Mouse (Mus musculus): ENCODE data around the gene Tctn1.

Tctn1 gene

GRCm38 (mm10) chr5:122285029-122285766 lies 20.9 kb upstream of the Tctn1 start:
- peak; percentile 64 for DNase-seq

- peak; percentile 85 for DNase-seq
Observed at GRCm38 (mm10) chr5:122284183-122285028, 20.1 kb upstream of the Tctn1 start, which contains the start of gene Pptc7. TSS of gene Pptc7 (plus strand) at chr5:122284365.

DNA sequence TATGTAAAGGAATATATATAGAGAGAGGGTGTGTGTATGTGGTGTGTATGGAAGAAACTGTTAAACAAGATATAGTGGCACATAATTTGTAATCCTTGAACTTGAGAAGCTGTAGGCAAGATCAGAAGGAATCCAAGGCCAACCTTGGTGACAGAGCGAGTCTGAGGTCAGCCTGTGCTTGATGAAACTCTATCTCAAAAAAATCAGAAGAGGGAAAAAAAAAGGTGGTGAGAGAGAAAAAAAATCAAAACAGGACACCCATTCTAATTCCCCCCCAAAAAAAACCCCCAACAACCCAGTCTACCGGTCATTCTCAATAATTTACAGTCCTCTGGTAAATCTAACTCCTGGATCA lies 19.5 kb upstream of the Tctn1 start:
- no peak for DNase-seq

DNA sequence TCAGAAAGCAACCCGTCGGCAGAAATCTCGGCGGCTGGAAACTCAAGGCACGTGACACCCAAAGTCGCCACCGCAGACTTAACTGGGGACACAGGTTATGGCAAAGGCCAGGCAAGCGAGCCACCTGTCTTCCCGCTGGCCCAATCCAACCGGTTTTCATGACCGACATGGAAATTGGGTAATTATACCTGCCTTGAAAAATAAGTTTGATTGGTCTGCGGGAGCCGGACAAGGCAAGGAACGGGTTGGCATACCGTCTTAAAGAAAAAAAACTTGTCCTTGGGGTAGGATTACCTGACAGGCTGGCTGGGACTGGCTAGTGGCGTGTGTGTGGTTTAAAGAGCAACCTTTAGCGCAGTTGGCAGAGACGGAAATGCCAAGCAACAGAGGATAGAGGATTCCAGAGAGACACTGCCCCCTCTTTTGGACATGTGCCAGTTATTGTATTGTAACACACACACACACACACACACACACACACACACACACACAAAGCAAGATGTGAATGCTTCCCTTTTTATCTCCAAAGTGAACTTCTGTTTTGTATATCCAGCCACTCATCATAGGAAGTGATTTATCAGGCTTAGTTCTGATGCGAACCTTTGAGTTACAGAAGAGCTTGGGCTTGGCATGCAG lies 16.7 kb upstream of the Tctn1 start:
- DNase-seq: no peak

GRCm38 (mm10) chr5:122280422-122280826 lies 16.2 kb upstream of the Tctn1 start:
- no peak for DNase-seq

DNA sequence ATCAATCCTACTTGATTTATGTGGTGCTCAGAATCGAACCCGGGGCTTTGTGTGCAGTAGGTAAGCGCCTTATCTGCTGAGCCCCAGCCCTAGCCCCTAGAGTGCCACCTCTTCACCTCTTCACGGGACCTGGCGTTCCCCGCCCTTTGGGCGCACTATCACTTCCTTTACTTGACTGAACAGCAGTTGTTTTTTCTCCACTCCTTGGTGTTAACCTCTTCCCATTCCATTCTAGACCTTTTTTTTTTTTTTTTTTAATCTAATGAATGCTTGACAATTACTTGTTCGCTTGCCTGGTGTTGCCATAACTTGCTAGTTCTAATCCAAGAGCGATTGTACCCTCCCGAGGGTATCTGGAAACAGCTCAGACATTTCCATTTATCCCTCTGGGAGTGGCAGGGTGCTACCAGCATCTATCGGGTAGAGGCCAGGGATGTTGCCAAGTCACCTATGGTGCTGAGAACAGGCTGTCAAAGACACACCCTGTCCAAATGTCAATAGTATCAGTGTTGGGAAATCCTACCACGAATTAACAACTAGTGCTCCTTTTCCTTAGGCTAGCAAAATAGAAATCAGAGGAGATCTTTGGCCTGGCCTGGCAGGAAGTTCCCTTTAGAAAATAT lies 15.7 kb upstream of the Tctn1 start:
- DNase-seq: no peak

GRCm38 (mm10) chr5:122278946-122279345 lies 14.7 kb upstream of the Tctn1 start:
- DNase-seq: peak; percentile 58

- no peak for DNase-seq
Observed at GRCm38 (mm10) chr5:122274785-122275184, 10.5 kb upstream of the Tctn1 start.

- DNase-seq: no peak
Observed at GRCm38 (mm10) chr5:122272821-122273220, 8.6 kb upstream of the Tctn1 start.

DNA sequence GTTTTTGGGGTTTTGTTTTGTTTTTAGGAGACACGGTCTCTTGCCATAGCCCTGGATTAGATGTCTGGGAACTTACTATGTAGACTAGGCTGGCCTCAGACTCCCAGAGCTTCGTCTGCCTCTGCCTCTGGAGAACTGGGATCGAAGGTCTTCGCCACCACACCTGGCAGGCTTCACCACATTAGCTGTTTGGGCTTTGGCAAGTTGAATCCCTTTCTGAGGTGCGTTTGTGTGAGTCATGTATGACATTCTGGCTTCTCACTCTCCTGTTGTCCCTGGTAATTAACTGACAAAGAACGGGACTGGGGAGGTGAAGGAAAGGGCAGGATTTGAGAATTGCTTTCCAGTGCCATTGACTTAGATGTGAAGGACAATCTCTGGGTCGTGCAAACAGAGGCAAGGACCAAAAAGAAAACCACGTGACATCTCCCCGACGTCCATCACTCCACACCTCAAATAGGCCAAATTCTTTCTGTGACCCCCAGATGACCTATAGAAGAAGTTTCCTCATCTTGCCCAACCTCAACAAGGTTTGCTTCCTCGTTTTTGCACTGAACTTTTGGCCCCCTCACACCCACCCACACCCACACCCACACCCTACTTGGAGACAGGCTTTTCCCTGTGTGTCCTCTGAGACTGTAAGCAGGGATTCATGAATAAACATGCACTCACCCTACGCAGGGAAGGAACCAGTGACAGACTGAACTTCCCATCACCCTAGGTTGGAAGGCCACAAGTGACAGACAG lies 4.8 kb upstream of the Tctn1 start:
- no peak for DNase-seq

DNA sequence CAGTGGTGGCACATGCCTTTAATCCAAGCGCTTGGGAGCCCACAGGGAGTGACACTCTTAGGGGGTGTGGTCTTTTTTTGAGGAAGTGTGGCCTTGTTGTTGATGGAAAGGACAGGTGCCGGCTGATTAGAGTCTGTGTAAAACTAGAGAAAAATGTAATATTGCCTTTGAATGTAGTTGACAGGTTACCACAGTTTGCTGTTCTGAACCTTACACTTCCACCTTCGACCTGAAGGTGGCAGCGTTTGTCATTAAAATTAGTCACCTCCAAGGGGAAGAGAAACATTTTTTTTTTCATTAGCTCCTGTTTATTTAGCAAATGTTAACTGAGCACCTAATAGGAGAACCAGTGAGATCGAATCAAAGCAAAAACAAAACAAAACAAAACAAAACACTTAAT lies 3.6 kb upstream of the Tctn1 start:
- peak; percentile 81 for DNase-seq

DNA sequence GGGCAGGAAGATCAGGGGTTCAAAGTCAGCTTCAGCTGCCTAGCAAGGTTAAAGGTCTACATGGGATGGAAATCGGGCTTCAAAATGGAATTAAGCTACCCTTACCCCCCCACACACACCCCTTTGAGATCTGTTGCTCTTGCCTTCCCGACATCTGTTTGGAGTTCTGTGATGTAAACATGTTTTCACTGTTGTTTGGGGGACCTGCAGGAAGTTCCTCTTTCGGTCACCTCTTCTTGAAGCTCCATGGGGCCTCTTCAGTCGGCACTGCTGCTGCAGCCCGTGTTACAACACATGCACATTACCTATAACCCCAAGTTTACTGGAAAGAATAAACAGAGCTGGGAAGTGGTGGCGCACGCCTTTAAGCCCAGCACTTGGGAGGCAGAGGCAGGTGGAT lies 2.9 kb upstream of the Tctn1 start:
- DNase-seq: no peak

GRCm38 (mm10) chr5:122265942-122266341 lies 1.7 kb upstream of the Tctn1 start:
- no peak for DNase-seq

- no peak for DNase-seq
Observed at GRCm38 (mm10) chr5:122265187-122265586, 927 bp upstream of the Tctn1 start.

DNA sequence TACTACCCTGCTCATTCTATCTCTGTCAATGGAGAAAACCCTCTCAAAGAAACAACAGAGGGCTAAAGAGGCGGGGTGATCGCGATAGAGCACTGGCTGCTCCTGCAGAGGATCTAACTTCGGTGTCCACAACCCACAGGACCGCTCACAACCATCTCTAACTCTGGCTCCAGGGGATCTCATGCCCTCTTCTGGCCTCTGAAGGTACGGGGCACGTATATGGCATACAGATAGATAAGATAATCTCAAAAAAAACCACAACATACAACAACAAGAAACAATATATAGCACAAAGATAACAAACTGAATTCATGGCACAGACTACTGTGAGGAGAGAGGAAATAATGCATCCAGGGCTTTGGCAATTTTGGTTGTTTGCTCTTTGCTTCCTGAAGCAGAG lies 2.2 kb downstream of the Tctn1 start:
- DNase-seq: no peak

DNA sequence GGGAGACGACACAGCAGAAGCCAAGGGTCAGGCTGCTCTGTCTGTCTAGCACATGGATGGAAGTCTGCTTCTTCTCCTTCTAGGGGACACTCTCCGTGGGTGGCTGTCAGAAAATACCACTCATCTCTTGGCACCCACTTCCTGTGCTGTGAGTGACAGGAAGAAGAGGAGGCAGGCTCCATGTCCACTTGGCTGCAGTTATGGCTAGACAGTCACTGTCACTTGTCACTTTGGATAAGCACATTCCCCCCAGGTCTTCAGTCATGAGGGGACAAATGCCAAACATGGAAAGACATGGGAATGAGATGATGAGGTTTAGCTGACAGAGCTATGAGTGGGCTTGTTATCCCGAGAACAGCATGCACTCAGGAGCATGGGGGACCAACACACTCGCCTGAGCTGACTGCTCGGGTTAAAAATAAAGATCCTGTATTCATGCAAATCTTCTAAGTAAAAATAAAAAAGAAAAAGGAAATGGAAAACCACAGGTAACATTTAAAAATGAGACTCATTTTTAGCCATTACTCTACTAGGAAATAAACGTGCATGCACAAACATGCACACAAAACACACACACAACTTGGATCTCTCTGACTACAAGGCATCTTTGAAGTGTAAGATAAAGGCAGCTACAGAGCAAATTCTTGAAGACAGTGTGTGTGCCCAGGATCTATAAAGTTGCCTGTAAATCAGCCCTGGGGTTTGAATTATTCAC lies 6.1 kb downstream of the Tctn1 start:
- no peak for DNase-seq

GRCm38 (mm10) chr5:122251895-122252606 lies 12.2 kb downstream of the Tctn1 start:
- DNase-seq: no peak

GRCm38 (mm10) chr5:122249281-122249680 lies 15.0 kb downstream of the Tctn1 start:
- DNase-seq: peak; percentile 44

DNA sequence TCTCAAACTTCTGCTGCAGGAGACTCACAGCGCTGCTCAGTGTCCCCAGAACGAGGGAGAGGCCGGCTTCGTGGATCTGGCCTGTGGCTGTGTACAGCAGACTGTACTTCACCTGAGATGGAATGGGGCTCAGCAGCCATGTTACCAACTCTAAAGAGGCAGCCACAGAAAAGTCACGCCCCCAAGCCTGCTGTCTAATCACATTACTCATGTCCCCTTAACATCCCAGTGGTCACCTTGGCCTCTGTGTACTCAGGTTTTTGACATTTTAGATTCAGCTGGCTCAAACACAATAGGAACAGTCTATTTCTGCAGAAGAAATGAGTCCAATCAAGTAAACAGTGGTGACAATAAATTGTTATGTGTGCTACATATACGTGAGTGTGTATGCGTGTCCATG lies 16.3 kb downstream of the Tctn1 start:
- no peak for DNase-seq

GRCm38 (mm10) chr5:122247529-122247928 lies 16.7 kb downstream of the Tctn1 start:
- no peak for DNase-seq

DNA sequence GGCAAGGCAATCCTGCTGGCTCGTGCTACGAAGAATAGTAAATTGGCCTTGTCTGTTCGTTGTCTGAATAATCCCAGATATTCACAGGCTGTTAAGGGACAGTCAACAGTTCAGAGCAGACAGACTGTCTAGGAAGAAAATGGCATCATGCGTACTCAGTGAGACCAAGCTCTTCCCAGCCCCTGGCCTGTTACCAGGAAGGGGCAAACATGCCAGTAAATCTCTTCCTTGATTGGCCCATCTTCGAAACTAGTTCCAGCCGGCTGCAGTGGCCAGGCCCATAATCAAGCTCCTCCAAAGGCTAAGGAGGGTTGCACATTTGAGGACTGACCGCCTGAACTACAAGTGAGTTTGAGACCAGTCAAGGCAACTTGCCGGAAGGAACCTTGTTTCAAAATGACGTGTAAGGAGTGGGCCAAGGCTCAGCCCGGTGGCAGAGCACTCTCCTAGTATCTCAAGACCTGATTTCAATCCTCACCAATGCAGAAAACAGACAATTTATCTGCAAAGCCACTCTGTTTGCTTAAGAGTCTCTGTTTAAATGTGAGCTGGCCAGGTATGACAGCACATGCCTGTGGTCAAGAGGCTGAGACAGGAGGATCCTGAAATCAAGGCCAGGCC lies 17.6 kb downstream of the Tctn1 start:
- DNase-seq: no peak

Data from cerebellum, adult 8-10 months (tissue).